Mouse (Mus musculus) embryonic fibroblast, embryonic 13.5 days (primary cell): ENCODE measurements around the gene Chpf. TPM values are rescaled to one million over a fixed set of nuclear protein-coding genes. Genes with fewer than 3 reads are reported as not detected.

Experiments
- H3K27ac ChIP-seq: 2 replicates; pipeline ENCODE4 v1.5.1; 2012; ENCODE audit warnings: low read length, control low read depth, inconsistent platforms; ENCODE audit not compliant: insufficient read depth
- H3K4me1 ChIP-seq: 2 replicates; pipeline ENCODE4 v1.6.1; 2011; ENCODE audit warnings: low read length; ENCODE audit not compliant: control insufficient read depth, insufficient read depth
- H3K4me3 ChIP-seq: 2 replicates; pipeline ENCODE4 v1.5.1; 2011; ENCODE audit warnings: mild to moderate bottlenecking, control low read depth, low read length; ENCODE audit not compliant: insufficient read depth
- CTCF ChIP-seq: IDR thresholded peaks from 2 replicates; pipeline ENCODE4 v1.5.1; 2011; ENCODE audit warnings: mild to moderate bottlenecking, control low read depth, low read length, moderate library complexity, borderline replicate concordance; ENCODE audit not compliant: insufficient read depth
- POLR2A ChIP-seq: IDR thresholded peaks from 2 replicates; pipeline ENCODE4 v1.6.1; 2011; ENCODE audit warnings: low read depth, mild to moderate bottlenecking, control low read depth, low read length, moderate library complexity
- polyA plus RNA-seq: library from polyadenylated mRNA; stranded (reverse); fragments of >200 nt; gene quantifications from 2 replicates; pipeline ENCODE4 v1.2.4, GENCODE M21; 2011; ENCODE audit warnings: low read depth; ENCODE audit not compliant: missing spikeins, insufficient read length

Gene Chpf
- polyA plus RNA-seq, 1 experiment = 68.1 TPM

DNA sequence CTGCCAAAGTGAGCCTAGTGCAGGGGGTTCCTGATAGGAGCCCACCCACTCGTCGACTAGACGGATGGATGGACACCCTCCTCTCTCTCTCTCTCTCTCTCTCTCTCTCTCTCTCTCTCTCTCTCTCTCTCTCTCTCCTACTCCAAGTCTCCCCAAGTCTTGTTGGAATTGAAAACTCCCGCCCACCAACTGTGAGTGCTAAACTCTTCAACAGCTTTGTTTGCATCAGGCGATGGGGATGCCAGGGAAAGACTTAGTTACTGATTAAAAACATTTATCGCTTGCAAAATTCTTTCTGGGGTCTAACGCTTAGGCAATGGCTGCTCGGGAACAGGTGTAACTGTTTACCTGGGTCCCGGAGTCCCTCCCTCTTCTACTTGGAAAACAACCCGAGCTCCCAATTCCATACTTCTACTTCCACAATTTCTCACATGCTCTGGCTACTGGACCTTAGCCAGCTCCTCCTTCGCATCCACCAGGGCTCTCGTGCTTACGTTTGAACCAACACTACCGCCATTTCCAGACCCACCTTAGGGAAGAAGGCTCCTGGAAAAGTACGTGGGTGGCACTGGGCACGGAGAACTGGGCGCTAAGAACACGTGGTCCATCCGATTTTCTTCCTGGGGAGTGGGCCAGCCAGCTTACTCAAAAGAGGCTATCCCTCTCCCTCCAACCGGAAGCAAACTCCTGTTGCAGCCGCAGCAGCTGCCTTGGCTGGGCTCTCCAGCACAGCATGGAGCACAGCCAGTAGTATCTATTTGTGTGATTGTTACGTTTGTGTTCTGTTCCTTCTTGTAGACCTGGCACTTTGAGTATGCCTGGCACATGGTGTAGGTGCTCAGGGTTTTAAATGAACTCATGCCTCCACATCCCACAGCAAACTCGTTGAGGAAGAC lies 20.1 kb downstream of the Chpf start:
- Histone ChIP-seq H3K4me1 (no peaks in the 10 kb centered on the region), H3K4me3 (no peak overlapping the region), H3K27ac (peak overlapping the region; percentile 4; the same call in 1 of the 2 replicates)
- no peak for TF ChIP-seq POLR2A

GRCm38 (mm10) chr1:75458025-75458788 lies 20.9 kb downstream of the Chpf start:
- peak overlapping the region; percentile 4 for H3K27ac ChIP-seq
- H3K4me3 ChIP-seq = no peak overlapping the region
- H3K4me1 ChIP-seq = no peaks in the 10 kb centered on the region
- TF ChIP-seq CTCF (no peak), POLR2A (peak; percentile 16; the same call in 1 of the 2 replicates)

DNA sequence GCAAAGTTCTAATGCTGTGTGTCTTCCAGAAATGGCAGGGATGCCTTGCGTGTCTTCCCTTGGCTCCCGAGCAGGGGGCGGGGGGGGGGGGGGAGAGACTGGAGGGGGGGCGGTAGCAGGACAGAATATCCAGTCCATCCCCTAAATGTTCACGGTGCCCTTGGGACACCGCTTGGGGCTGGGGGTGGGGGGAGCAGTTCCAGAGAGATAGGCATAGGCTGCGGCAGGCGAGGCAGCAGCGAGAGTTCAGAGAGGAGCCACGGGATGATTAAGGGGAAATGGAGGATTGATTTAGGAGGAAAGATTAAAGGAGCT lies 21.4 kb downstream of the Chpf start:
- Histone ChIP-seq H3K27ac (no peak overlapping the region), H3K4me3 (no peak overlapping the region), H3K4me1 (no peaks in the 10 kb centered on the region)
- TF ChIP-seq CTCF = no peak
- TF ChIP-seq POLR2A = no peak

DNA sequence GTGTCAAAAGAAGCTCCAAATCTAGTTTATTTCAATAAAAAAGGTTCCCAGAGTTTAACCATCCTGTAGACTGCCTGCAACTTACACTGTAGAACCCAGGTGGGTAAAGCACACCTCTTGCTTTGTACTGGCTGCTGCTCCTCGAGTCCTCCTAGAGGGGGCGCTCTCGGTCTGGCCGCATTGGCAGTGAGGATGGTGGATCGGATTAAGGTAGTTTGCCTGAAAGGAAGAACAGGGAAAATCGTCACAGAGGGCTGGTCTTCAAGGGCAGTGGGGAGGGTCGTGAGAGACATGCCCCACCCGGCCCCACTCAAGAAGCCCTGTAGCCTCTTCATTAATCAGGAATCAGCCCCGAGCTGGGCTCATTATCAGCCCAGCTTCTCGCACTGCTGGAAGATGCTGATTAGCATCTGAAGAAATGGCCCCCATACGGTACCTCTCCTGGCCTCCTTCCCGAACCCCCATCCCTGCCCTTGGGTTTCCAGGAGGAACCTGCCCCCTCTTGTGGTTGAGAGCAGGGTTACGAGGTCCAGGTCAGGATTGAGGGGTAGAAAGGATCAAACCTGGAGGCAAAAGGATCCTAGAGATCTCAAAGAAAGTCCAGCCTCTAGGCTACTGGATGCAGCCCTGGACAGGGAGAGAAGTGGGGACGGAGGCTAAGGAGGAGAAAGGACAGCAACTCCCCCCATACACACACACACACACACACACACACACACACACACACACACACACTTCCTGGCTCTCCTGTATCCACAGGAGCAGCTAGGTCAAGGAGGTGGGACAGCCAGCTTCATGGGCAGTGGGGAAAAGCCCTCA lies 22.2 kb downstream of the Chpf start:
- Histone ChIP-seq H3K4me3 (no peak overlapping the region), H3K27ac (no peak overlapping the region), H3K4me1 (no peaks in the 10 kb centered on the region)
- no peak for TF ChIP-seq CTCF
- no peak for TF ChIP-seq POLR2A

DNA sequence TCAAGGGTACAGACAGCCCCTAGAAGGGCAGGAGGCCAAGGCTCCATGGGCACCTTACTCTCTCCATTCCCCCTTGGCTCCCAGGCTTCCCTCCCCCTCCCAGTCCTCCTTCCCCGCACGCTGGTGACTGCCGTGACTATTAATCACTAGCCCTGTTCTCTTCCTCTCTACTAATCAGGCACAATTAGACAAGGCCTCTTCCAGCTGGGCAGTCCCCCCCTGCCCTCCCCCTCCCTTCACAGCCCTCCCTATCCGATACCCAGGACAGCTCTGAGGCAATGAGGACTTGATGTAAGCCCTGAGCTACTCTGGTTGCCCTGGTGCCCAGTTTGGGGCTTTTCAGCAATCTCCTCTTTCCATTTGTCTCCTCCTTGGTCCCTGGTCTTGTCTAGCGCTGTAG lies 23.2 kb downstream of the Chpf start:
- no peak for TF ChIP-seq CTCF
- no peak for TF ChIP-seq POLR2A
- no peaks in the 10 kb centered on the region for H3K4me1 ChIP-seq
- H3K4me3 ChIP-seq = no peak overlapping the region
- no peak overlapping the region for H3K27ac ChIP-seq

DNA sequence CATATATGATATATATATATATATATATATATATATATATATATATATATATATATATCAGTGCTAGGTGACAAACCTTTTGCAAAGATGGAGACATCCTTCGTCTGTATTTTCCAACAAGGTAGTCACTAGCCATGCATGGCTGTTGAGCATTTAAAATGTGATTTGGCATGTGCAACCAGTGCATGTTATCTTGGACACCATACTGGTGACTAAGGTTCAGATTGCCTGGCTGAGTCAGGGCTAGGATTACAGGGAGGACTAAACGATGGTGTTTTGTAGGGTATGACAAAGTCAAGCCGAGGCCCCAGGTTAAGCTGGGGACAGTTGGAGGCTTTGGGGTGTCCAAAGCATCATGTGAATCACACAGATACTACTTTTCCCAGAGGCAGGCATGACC lies 23.7 kb downstream of the Chpf start:
- Histone ChIP-seq H3K4me1 (no peaks in the 10 kb centered on the region), H3K4me3 (no peak overlapping the region), H3K27ac (no peak overlapping the region)
- no peak for TF ChIP-seq POLR2A
- no peak for TF ChIP-seq CTCF

DNA sequence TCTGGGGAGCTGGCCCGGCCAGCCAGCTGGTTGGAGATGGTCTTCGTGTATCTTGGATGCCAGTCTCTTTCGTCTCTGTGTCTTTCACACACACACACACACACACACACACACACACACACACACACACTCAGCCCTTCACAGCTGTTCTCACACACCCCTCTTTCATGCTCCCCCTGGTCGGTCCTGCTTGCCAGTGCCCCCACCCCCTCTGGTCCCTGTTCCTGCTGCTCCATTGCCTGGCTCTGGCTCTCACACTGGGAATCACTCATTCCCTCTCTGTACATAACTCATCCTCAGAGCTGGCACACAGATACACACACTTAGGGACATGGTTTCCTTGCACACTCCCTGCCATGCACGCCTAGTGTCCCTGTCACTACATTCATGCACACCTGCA lies 27.2 kb downstream of the Chpf start:
- TF ChIP-seq POLR2A = no peak
- no peak for TF ChIP-seq CTCF
- H3K4me1 ChIP-seq = 0 out of 2 replicates have a peak, but pooled peaks cover 2% of the 10 kb centered on the region
- no peak overlapping the region for H3K4me3 ChIP-seq
- H3K27ac ChIP-seq = no peak overlapping the region

- H3K4me3 ChIP-seq = no peak within 1 kb of the TSS
- TF ChIP-seq CTCF = no peak
- no peak for TF ChIP-seq POLR2A
- H3K4me1 ChIP-seq = 0 out of 2 replicates have a peak, but pooled peaks cover 2% of the 10 kb centered on the region
- no peak within 1 kb of the TSS for H3K27ac ChIP-seq
Observed at GRCm38 (mm10) chr1:75450314-75451005, 28.6 kb downstream of the Chpf start, which contains the start of gene Asic4. Asic4 (plus strand) TSS chr1:75450436.
